Mouse (Mus musculus): ENCODE results near the gene Galnt2. TPM values are rescaled to one million over a fixed set of nuclear protein-coding genes. Genes with fewer than 3 reads are reported as not detected.

Galnt2 gene
- total RNA-seq, 2 experiments from 2014 or later, result 53.0 to 58.8 TPM

GRCm38 (mm10) chr8:124303211-124303902 is 72.2 kb downstream of the Galnt2 start:
- no peak overlapping the region for H3K27ac ChIP-seq
- no peak for DNase-seq (ENCODE audit: extremely low spot score in 1 of 2, low spot score in 2 of 2)
- no peak for TF ChIP-seq CTCF (IDR thresholded peaks at IDR 0.05)
- no peak overlapping the region for H3K4me3 ChIP-seq
- intact Hi-C loops (cut with DNase I), result no loop called here

DNA sequence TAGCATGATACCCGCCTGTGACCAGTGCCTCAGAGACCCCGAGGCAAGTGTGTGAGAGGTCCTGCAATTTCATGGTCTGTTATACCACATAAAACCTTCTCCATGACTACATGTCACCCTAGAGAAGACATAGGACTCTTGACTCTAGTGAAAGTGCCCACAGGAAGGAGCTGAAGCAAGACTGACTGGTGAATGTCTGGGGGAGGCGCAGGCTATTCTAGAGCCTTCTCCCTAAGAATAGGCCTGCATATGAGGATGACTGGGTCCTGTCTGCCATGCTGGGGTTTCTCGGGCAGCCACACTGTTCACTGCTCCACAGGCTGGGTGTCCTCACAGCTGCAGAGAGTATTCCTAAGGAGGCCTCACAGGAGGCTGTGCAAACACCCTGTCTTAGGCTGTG is 73.0 kb downstream of the Galnt2 start:
- H3K4me3 ChIP-seq, result no peak overlapping the region
- TF ChIP-seq CTCF (IDR thresholded peaks at IDR 0.05), result no peak
- intact Hi-C loops (cut with DNase I), result no loop called here
- DNase-seq (ENCODE audit: extremely low spot score in 1 of 2, low spot score in 2 of 2), result no peak
- H3K27ac ChIP-seq, result peak overlapping the region; percentile 3; the same call in 1 of the 2 replicates

GRCm38 (mm10) chr8:124306574-124306973 is 75.4 kb downstream of the Galnt2 start:
- Histone ChIP-seq H3K27ac (no peak overlapping the region), H3K4me3 (no peak overlapping the region)
- intact Hi-C loops (cut with DNase I), result no loop called here

GRCm38 (mm10) chr8:124307700-124308099 is 76.5 kb downstream of the Galnt2 start:
- no peak for TF ChIP-seq CTCF (IDR thresholded peaks at IDR 0.05)
- DNase-seq (ENCODE audit: extremely low spot score in 1 of 2, low spot score in 2 of 2), result no peak
- intact Hi-C loops (cut with DNase I), result no loop called here
- H3K4me3 ChIP-seq, result no peak overlapping the region
- no peak overlapping the region for H3K27ac ChIP-seq

More at GRCm38 (mm10) chr8:124306574-124306973, 75.4 kb downstream of the Galnt2 start:
- TF ChIP-seq CTCF (IDR thresholded peaks at IDR 0.05), result no peak
- no peak for DNase-seq (ENCODE audit: extremely low spot score in 1 of 2, low spot score in 2 of 2)

- no peak overlapping the region for H3K4me3 ChIP-seq
- TF ChIP-seq CTCF (IDR thresholded peaks at IDR 0.05), result no peak
- intact Hi-C loops (cut with DNase I), result no loop called here
- no peak for DNase-seq (ENCODE audit: extremely low spot score in 1 of 2, low spot score in 2 of 2)
- no peak overlapping the region for H3K27ac ChIP-seq
Measured at GRCm38 (mm10) chr8:124310509-124310908, 79.3 kb downstream of the Galnt2 start.

DNA sequence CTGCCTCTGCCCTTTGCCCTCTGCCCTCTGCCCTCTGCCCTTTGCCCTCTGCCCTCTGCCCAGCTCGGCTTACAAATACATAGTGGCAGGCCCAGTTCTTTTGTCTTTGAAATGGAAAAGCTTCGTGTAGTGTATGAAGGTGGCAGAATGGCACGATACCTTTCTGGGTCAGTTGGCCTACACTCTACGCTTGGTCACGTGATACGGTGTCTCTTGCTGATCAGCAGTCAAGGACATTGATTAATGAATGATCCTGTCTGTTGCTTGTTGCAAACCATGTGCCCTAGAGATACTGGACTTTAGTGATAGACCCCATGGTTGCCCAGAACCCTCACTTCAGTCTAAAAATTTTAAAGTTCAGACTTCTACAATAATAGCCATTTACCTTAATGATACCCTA is 79.9 kb downstream of the Galnt2 start:
- TF ChIP-seq CTCF (IDR thresholded peaks at IDR 0.05), result no peak
- H3K27ac ChIP-seq, result no peak overlapping the region

DNA sequence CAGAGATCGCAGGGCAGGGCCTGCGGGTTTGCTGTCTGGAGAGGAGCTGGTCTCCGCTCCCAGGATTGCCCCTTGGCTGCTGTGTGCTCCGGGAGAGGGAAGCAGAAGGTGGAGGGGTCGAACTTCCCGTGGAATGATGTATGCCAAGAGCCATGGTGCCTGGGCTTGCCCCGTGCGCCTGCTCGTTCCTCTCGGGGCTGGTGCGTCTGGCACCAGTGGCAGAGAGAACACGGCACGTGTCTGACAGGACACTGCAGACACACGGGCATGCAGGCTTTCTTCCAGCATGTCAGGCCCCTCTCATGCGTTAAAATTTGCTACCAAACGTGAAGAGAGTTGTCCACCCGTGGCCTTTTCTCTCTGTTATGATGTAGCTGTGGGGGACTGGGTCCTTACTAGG is 80.5 kb downstream of the Galnt2 start:
- DNase-seq (ENCODE audit: extremely low spot score in 1 of 2, low spot score in 2 of 2), result no peak
- TF ChIP-seq CTCF (IDR thresholded peaks at IDR 0.05), result no peak
- intact Hi-C loops (cut with DNase I), result no loop called here
- Histone ChIP-seq H3K27ac (no peak overlapping the region), H3K4me3 (no peak overlapping the region)

More for the DNA sequence above, 79.9 kb downstream of the Galnt2 start:
- intact Hi-C loops (cut with DNase I), result no loop called here
- no peak for DNase-seq (ENCODE audit: extremely low spot score in 1 of 2, low spot score in 2 of 2)
- H3K4me3 ChIP-seq, result no peak overlapping the region

GRCm38 (mm10) chr8:124312228-124312627 is 81.0 kb downstream of the Galnt2 start:
- no peak for DNase-seq (ENCODE audit: extremely low spot score in 1 of 2, low spot score in 2 of 2)
- intact Hi-C loops (cut with DNase I), result no loop called here
- H3K27ac ChIP-seq, result no peak overlapping the region
- no peak for TF ChIP-seq CTCF (IDR thresholded peaks at IDR 0.05)
- H3K4me3 ChIP-seq, result no peak overlapping the region

GRCm38 (mm10) chr8:124314803-124315202 is 83.6 kb downstream of the Galnt2 start:
- no peak overlapping the region for H3K4me3 ChIP-seq
- DNase-seq (ENCODE audit: extremely low spot score in 1 of 2, low spot score in 2 of 2), result no peak
- intact Hi-C loops (cut with DNase I), result no loop called here
- H3K27ac ChIP-seq, result no peak overlapping the region
- TF ChIP-seq CTCF (IDR thresholded peaks at IDR 0.05), result peak; percentile 44

- intact Hi-C loops (cut with DNase I), result no loop called here
- no peak for TF ChIP-seq CTCF (IDR thresholded peaks at IDR 0.05)
- Histone ChIP-seq H3K4me3 (no peak overlapping the region), H3K27ac (no peak overlapping the region)
- DNase-seq (ENCODE audit: extremely low spot score in 1 of 2, low spot score in 2 of 2), result no peak
Measured at GRCm38 (mm10) chr8:124316466-124317136, 85.4 kb downstream of the Galnt2 start.

DNA sequence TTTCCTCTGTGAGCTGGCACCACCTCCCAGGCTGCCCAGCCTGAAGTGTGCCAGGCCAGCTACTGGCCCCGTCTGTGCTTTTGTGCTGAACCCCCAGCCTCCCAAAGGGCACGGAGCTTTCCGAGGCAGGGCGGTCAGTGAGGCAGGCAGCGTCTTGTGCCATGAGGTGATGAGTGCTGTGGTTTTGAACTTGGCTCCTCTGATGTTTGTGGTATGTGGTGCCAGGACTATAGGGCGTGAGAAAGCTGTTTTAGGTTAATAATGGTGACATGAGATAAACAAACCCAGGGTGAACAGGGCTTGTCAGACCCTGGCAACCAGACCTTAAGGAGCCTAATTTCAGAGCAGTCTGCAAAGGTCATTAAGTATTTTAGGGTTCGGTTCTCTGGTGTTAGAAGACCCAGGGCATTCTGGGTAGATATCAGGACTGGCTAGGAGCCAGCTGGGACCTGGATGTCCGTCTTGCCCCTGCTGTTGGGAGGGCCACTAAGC is 86.0 kb downstream of the Galnt2 start:
- no peak for DNase-seq (ENCODE audit: extremely low spot score in 1 of 2, low spot score in 2 of 2)
- intact Hi-C loops (cut with DNase I), result no loop called here
- Histone ChIP-seq H3K27ac (no peak overlapping the region), H3K4me3 (no peak overlapping the region)
- no peak for TF ChIP-seq CTCF (IDR thresholded peaks at IDR 0.05)

GRCm38 (mm10) chr8:124317821-124318220 is 86.6 kb downstream of the Galnt2 start:
- Histone ChIP-seq H3K27ac (no peak overlapping the region), H3K4me3 (no peak overlapping the region)
- no peak for DNase-seq (ENCODE audit: extremely low spot score in 1 of 2, low spot score in 2 of 2)
- TF ChIP-seq CTCF (IDR thresholded peaks at IDR 0.05), result no peak
- intact Hi-C loops (cut with DNase I), result no loop called here
